Mouse (Mus musculus): ENCODE measurements around the gene Vangl1.

GRCm38 (mm10) chr3:102159423-102160325 lies 44.8 kb downstream of the Vangl1 start:
- TF ChIP-seq CTCF (IDR thresholded peaks at IDR 0.05; ENCODE audit: low read depth) (no peak), EP300 (IDR thresholded peaks at IDR 0.05; ENCODE audit: low read depth) (no peak)

Data from liver, embryonic 14.5 days (tissue).